Mouse (Mus musculus) adrenal gland, adult 18-20 months (tissue): ENCODE measurements at regions not wholly inside any gene's neighbourhood (a gene's known extent, or its start where the extent isn't known, plus 50 kb on each side); places are given as distances from the start of the nearest gene placed in this dataset.

ENCODE experiments used
- DNase-seq, 2 experiments: peaks; one replicate each; pipeline ENCODE4 v3.0.0; 2021 to 2022; ENCODE audit warnings: low spot score in 2 of 2

DNA sequence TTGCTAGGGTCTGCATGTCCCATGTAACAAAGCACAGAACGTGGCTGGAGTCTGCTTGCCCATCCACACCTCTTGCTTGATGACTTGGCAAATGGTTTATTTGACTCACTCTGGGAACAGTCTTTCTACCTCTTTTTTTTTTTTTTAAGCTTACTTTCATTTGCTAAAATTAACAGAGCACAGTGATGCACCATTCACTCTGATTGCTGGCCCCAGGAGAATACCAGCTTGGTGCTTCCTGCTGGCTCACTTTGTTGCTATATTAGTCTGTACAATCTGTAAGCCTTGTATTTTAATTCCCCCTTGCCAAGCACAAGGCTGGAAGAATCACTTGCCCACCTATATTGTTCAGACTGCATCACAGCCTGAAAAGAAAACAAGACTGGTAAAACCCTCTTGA, 521.4 kb upstream of the Atp11b start:
- DNase-seq = no peak

DNA sequence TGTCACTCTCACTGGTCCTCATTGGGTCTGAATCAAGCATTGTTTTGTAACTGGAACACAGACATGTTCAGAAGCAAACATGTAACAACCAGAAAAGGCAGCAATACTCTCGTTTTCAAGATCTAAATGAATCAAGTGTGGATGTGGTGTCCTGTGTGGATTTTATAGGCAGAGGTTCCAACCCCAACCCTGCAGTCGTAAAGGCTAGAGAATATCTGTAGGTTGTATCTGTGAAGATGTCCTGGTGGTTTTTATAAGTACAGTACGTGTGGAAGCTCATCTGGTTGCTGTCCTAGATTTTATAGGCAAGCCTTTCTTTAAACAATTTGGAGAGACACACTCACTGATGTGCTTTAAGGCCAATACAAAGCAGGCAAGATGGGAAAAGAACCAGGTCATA, 518.8 kb upstream of the Atp11b start:
- no peak for DNase-seq

DNA sequence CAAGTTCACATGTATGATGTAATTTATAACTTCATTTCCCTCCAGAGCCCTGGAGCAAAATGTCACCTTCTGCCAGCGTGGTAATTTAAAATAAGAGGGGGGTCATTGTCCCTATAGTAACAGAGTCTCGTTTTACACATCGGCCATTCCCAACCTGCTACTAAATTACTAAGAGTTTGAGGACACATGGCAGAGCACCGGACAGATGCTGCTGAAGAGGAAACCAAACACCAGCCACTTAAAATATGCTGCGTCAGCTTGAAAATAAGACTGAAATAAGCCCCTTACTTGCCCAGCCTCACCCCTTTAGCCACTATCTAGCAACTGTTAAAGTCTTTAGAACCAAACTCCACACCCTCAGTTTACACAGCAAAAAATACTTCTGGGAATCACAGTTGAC, 518.1 kb upstream of the Atp11b start:
- no peak for DNase-seq

DNA sequence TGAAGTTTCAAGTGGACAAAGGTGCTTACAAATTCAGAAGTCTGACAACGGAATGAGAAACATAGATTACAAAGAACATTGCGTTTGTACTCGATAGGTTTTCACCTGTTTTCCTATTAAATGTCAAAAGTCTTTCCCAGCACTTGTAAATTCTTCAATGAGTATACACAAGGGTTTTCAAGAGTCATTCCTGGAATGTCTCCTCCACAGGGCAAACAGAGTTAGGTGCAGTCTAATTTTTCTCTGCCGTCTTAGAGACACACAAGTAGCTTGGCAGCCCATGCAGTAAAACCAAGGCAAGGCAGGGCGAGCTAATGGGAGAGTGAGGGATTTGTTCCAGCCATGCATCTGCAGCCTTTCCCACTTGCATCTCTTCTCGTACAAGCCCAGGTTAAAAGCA, 516.6 kb upstream of the Atp11b start:
- no peak for DNase-seq

DNA sequence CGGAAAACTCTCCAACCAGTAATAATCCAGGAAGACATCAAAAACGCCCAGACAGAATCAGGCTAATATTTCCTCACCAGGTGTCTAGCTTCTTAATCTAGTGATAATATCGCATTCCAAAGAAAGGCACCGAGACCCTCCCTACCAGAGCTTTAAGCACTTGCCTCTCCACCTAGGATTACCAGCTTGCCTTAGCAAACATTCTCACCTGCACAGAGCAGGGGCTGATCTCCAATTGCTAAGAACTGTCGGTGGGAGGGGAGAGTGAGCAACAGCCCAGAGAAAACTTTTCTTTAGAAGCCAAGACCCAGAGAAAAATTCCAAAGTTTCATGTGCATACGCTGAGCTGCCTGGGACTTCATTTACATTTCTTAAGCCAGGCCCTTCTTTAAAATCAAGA, 511.6 kb upstream of the Atp11b start:
- DNase-seq = no peak

DNA sequence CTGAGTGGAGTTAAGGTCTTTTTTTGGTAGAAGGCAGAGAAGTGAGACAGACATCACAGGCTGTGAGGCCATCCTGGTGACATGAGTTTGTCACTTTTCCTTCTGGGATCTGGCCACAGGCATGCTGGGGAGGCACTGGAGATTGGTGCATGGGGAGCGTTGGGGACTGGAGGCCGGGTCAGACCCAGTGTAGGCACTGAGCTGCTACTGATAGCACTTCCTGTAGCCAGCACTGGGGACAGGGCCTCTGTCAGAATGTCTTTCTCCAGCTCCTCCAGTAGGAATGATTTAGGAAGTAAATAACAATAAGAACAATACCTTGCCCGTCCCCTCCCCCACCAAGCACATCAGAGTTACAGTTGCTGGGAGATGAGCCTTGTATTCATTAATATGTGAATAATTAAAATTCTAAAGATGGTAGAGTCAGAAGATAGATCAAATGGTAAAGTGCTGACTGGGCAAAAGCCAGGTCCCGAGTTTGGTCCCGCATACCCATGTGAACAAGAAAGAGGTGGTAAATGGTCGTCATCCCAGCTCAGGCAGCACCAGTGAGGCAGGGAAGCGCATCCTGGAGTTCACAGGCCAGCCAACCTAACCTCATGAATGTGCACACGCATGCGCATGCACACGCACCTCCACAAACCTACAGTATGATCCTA, 510.9 kb upstream of the Atp11b start:
- DNase-seq = no peak

DNA sequence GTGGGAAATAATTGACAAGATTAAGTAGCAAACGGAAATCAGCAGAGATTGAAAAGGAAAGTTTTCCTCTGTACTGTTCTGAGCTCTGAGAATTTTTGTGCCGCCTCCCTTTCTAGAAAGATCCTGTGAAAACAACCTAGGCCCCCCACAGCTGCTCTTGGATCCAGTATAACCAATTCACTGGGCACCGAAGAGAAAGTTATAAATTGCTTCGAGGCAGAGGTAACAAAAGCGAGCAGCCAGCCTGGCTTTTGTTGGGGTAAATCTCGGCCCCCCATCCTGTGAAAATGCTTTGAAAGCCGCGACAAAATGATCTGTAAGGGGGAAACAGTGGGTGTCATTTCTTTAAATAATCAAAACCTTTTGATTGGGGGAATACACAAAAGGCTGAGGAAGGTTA, 508.9 kb upstream of the Atp11b start:
- DNase-seq = no peak

DNA sequence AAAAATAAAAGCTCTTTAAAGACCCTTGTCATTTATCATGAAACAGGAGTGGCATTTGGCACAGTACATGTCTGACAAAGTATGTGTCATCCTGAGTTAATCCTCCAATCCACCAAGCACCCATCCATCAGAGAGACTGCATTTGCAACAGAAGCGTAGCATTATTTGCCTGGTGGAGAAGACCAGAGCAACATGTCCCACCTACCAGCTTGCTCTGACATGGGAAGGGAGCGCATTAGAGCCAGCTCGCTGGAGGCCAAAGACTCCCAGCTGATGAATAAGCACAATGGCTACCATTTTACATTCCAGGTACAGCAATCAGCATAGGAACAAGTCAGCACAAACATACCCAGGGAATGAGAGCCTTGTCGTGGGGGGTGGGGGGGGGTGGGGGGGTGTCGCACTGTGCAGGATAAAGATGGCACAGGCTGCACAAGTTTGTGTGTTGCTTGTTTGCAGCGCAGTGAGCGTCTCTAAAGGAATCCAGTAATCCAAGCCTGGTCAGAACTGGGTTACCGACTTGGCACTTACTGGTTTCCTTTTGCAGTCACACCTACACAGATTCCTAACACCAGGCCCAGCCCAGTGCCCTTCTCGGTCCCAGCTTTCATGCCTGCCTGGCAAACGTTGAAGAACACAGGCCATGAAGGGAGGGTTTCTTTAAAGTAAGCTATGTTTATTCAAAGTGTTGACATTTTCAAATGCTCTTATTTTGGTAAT, 507.8 kb upstream of the Atp11b start:
- no peak for DNase-seq

DNA sequence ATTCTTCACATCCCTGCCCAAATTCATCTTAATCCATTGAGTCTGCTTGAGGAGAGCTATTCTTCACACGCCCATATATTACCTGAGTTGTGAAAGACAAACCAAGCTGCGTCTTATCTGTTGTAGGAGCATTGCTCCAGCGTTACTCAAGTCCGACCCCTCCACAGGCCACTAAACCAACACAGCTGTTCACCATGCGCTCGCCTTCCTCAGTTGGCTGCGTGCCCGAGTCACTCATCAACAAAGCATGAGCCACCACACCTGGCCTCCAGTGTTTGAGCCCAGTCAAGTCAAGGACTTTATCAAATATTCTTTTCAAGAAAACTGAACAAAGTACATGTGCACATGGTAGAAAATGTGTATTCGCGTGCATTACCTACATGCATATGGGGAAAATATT, 504.7 kb upstream of the Atp11b start:
- DNase-seq = no peak

DNA sequence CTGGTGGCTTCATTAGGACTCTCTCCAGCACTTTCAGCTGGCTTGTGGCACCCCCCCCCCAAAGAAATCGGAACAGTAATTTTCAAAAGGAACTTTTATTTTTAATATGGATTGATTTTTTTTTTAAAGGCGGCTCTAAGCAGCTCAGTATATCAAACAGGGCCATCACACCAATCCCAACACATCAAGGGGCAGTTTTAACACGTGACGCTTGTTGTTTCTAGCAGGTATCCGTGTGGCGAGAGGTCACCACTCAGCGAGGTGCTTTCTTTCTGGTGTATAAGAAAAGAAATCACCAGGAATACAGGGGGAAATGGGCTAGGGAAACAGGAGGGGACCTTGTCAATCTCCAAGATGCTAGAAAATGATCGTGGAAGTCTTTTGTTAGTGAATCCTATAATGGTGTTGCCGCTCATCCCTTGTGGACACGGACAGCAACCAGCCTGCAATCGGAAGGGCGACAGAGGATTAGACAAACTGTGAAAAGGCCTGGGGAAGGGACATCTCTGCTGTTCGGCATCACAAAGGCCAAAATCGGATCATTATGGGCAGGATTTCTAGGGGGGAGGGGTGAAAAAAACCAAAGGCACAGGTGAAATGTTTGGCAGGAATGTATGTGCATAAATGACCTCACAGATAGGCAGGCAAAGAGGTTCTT, 503.7 kb upstream of the Atp11b start:
- no peak for DNase-seq

DNA sequence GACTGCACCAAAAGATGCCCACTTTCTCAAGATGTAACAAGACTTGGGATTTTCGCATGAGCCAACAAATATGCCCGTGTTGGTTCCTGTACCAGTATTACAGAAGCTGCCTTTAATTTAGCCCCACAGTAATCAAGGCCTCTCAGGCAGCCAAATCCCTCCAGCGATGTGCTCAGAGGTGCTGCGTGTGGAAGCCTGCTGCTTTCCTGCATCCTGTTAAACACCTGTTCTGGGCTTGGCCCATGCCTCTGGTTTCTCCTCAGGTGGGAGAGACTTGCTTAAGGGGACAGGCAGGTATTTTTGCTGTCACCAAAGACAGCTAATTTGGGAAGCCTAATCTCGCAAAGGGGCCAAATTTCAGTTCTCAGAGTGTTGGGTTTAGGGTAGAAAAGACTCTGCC, 500.0 kb upstream of the Atp11b start:
- no peak for DNase-seq

DNA sequence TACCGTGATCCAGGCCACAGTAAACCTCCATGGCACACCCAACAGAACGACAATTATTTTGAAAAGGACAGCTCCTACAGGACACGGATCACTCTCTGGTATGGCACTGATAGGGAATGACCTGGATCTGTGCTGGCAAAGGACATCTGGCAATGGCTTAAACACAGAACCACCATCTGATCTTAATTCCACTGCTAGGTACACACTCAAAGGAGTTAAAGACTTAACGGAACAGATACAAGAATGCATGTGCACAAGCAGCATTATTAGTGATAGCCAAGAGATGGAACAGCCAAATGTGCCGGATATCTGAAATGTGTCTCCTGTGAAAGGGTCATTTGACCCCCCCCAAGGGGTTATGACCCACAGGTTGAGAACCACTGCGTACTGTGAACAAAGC, 493.0 kb upstream of the Atp11b start:
- DNase-seq = no peak

DNA sequence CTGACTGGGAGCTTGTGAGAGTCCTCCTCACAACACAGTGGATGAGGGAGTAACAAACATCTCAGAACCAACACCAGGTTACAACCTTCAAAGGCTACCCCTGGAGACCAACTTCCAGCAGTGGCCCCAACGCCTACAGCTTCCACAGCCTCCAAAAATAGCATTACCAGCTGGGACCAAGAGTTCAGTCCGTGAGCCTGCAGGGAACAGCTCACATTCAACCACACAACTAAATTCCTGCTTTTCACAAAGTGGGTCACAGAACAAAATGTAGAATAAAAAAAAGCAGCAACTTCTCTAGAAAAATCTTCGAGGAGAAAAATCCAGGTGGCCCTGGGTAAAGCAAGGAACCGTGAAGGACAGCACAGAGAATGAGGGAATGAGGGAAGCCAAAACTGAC, 485.0 kb upstream of the Atp11b start:
- DNase-seq = no peak

DNA sequence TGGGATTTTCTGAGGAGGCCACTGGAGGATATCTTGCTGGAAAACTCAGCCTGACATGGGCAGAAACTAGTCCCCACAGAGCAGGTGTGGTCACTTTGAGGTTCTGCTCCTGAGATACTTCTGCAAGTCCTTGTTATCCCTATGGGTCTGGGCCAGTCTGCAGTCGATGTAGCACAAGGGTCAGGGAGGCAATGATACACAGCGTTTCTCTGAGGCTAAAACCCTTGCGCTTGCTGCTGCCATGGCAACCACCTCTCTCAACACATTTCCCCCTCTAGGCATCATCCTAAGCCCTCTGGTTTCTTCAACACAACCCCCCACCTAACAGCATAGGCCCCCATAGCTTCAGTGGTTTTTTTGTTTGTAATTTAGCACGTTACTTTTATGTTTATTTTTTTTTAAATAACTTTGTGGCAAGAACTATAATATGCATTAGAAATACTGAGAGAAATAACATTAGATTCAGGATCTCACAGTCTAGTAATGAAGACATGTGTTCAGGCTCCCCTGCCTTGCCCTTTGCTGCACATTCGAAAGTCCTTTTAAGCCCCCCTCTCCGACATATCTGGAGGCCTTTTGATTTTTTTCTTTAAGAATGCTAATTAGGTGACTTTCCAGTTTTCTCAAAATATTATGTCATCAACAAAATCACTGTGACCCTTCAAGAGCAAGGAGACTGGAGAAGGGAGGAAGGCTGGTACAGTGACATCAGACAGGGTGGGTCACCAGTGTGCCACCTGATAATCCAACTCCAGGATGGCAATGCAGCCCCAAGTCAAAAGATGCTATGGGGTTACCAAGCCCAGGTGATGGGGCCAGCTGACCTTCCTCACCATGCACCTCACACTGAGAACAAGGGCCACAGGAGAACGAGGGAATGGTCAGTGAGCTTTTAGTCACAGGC, 483.7 kb upstream of the Atp11b start:
- no peak for DNase-seq

DNA sequence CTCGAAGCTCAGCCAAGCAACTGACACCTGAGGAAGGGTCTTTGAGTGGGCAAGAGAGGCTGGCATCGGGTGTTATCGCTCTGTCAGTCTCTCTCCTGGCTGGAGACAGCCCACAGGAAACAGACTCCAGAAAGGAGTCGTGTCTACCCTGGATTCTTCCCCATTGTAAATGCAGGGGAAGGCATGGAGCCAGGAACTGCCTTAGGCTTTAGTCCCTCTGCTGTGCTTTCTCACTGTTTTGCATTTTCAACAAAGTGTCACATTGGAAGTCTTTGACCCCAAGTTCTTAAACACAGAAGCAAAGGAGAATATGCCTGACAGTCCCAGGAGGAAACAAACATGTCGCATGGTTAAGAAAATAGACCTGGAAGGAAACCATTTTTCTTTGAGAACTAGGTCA, 480.4 kb upstream of the Atp11b start:
- no peak for DNase-seq

DNA sequence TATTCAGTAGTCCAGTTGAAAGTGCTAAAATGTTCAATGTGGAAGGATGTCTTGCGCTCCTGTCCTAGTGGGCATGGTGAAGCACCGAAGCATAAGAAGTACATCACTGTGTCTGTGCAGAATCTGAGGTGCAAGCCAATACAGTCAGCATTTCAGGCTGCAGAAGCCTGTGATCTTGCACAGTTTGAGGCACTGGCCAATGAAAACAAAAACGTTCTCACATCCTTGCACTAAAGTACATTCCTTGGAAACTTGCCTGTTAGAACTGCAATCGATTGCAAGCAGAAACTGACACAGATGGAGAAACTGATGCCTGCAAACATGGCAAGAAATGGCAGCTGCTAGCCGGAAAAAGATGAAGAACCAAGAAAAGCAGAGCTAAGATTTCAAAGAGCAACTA, 472.9 kb upstream of the Atp11b start:
- no peak for DNase-seq

DNA sequence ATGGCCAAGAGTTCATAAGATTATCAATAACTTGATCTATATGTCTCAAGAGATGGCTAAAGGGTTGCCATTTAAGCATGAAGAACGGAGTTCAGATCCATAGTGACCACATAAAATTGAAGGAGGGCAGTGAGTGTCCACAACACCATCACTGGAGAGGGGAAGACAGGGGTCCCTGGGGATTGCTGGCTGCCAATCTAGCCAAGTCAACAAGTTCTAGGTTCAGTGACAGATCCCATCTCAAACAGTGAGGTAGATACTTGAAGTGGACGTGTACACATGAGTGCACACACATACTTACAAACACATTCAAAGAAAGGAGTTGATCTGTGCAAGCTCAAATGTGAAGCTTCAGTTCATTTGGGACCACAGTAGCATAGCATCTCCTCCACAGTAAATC, 471.8 kb upstream of the Atp11b start:
- no peak for DNase-seq

DNA sequence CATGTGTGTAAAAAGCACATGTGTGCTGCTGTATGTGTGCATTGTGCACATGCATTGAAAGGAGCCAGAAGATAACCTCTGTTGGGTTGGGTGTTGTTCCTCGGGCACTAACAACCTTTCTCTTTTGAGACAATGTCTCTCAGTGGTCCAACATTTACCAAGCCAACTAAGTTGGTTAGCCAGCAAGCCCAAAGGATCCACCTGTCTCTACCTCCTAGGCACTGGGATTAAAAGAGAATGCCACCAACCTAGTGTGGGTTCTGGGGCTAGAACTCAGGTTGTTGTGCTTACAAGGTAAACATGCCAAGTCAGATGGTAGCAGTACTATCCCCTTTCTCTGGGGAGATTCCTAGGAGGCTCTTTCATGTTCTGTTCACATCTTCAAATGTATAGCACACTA, 459.1 kb upstream of the Atp11b start:
- DNase-seq = no peak

DNA sequence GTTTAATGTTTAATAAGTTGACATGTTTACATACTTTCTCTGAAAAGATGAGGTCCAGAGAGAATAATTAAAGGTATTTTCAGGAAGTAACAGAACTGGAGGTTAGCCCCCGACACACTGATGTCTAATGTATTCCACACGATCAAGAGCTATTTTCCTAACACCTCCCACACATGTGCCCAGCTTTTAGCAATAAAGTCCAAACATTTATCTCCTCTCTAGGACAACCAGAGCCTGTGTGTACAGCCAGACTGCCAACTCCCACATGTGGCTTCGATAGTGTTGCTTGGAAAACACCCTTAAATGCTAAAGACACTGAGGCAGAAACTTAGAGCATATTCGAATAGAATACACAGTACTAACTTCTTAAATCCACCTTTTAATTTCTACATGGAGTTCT, 458.2 kb upstream of the Atp11b start:
- DNase-seq = no peak

DNA sequence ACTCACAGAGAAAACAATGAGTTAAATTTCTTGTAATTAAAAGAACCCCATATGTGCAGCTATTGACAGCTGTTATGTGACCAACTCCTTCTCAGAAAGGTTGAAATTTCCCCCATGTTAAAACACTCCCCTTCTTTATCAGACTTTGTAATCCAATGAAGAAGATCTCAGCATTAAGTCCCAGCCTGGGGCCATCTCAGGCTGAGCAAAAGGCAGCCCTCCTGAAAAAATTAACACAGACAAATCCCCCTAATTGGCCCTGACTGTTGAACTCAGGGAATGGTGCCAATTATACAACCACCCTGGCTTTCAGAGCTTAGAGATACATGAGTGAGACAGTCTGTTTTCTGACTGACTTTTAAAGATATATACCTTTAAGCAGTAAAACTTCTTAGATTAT, 454.9 kb upstream of the Atp11b start:
- DNase-seq = no peak

DNA sequence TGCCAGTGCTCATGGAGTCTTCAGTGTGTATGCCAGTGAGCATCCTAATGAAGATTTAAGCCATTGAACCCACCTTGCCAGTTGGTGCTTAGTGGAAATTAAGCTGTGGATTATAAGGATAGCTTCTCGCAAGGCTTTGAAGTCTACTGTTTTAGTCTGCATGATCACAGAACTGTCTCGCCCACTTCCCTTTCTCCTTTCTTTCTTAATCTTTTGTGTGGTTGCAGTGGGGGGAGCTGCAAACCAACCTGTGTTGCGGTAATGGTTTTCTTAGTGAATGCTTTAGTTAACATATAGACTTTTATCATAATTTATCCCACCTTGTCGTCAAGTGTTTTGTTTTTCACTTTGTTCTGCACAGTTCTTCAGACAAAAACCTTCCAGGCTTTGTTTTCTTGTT, 447.9 kb upstream of the Atp11b start:
- DNase-seq = no peak

DNA sequence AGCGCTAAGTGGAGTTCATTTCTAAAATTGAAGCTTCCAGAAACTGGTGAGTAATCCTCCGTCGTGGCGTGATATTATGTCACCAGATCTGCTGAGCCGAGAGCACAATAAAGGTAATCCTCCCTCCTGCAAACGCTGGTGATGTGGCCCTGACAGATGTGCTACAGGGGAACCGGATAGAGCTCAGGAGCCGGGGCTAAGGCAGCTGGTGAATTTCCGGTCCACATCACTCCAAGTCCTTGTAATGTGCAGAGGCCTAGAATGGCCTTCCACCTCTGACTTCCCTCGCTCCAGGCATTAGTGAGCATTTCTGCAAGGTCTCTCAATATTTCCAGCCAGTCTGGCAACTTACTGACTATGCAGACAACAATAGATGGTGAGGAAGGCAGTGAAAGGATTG, 439.7 kb upstream of the Atp11b start:
- no peak for DNase-seq
